Mouse (Mus musculus) brown adipose tissue, adult 24 weeks (tissue): ENCODE data around the gene Tmf1. TPM values are rescaled to one million over a fixed set of nuclear protein-coding genes. Genes with fewer than 3 reads are reported as not detected.

ENCODE experiments used
- polyA plus RNA-seq: library from polyadenylated mRNA; stranded (reverse); fragments of >200 nt; gene quantifications from 2 replicates; pipeline ENCODE4 v1.2.4, GENCODE M21; 2012; ENCODE audit not compliant: missing spikeins, insufficient read depth, insufficient read length

The Tmf1 gene
- polyA plus RNA-seq, 1 experiment = 30.3 TPM

Other genes starting within 250 kb of the Tmf1 start
- not detected in 2 replicates for gene Fam19a4, start 118.7 kb downstream of the Tmf1 start, polyA plus RNA-seq
- gene Eogt, start 29.9 kb downstream of the Tmf1 start, polyA plus RNA-seq = 5.2 and 6.3 TPM in 2 replicates
- 79.5 and 89.8 TPM in 2 replicates for gene Uba3, start 26.5 kb upstream of the Tmf1 start, polyA plus RNA-seq
- gene Arl6ip5, start 31.6 kb upstream of the Tmf1 start, polyA plus RNA-seq = 45.7 and 56.8 TPM in 2 replicates
- 1.9 and 4.4 TPM in 2 replicates for gene Lmod3, start 73.6 kb upstream of the Tmf1 start, polyA plus RNA-seq